Mouse (Mus musculus): ENCODE results near the gene Arsa. TPM values are rescaled to one million over a fixed set of nuclear protein-coding genes. Genes with fewer than 3 reads are reported as not detected.

Arsa gene
- polyA plus RNA-seq, 1 experiment = 42.5 TPM

- no peak overlapping the region for H3K27ac ChIP-seq (ENCODE audit: insufficient read depth, low read length)
- TF ChIP-seq CTCF (IDR thresholded peaks at IDR 0.05; ENCODE audit: borderline replicate concordance, insufficient read depth, low read length) (no peak), POLR2A (IDR thresholded peaks at IDR 0.05; ENCODE audit: low read depth, low read length) (no peak)
- peak overlapping the region; percentile 55 for H3K4me3 ChIP-seq (ENCODE audit: insufficient read depth, low read length)
- peaks cover 4% of the 10 kb centered on the region for H3K4me1 ChIP-seq (ENCODE audit: control insufficient read depth, insufficient read depth, low read length)
These were observed 2.0 kb downstream of the Arsa start for GRCm38 (mm10) chr15:89475293-89475600.

DNA sequence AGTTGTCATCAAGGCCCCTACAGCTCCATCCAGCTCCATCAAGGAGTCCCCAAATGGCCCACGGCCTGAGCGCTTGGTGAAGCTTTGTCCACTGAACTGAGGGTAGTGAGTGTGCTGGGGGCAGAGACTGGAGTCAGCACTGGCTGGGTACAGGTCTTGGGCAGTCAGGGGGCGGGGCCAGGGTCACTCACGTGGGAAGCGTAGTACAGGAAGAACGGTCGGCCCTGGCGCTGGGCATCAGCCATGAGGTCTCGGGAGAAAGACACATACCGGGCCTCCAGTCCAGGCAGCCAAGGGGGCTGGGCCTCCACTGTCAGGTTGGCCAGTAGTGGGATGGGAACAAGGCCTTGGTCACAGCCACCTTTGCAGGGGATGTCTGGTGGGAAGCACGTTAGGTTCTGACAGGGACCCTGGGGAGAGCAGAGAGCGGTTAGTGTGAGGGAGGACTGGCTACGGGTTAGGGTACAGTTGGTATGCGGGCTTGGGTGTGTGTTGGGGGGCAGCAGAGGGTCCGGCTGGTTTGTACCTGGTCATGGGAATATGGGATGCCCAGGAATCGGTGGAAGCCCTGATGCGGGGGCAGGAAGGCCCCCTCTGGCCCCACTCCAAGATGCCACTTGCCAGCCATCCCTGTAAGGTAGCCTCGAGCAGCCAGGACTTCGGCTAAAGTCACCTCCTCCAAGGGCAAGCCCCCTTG is 2.5 kb downstream of the Arsa start:
- no peak overlapping the region for H3K4me3 ChIP-seq (ENCODE audit: insufficient read depth, low read length)
- TF ChIP-seq POLR2A (IDR thresholded peaks at IDR 0.05; ENCODE audit: low read depth, low read length) (no peak), CTCF (IDR thresholded peaks at IDR 0.05; ENCODE audit: borderline replicate concordance, insufficient read depth, low read length) (no peak)
- H3K27ac ChIP-seq (ENCODE audit: insufficient read depth, low read length) = no peak overlapping the region
- H3K4me1 ChIP-seq (ENCODE audit: control insufficient read depth, insufficient read depth, low read length) = peaks cover 4% of the 10 kb centered on the region; the same call in 1 of the 2 replicates

DNA sequence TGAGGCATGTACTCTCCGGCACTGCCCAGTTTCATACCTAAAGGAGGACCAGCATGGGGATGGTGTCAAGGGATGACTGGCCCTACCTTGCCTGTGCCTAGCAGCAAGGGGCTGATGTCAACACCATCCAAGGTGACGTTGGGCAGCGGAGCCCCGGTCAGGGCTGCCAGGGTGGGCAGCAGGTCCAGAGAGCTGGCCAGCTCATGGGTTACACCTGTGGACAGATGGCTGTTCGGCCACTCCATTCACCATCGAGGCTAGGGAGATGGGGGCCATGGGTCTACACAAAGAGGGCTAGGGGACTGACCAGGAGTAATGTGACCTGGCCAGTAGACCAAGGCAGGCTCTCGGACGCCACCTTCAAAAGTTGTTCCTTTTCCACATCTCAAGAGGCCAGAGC is 3.3 kb downstream of the Arsa start:
- peaks cover 4% of the 10 kb centered on the region; the same call in 1 of the 2 replicates for H3K4me1 ChIP-seq (ENCODE audit: control insufficient read depth, insufficient read depth, low read length)

GRCm38 (mm10) chr15:89473370-89473769 is 3.9 kb downstream of the Arsa start:
- no peak overlapping the region for H3K27ac ChIP-seq (ENCODE audit: insufficient read depth, low read length)
- no peak overlapping the region for H3K4me3 ChIP-seq (ENCODE audit: insufficient read depth, low read length)
- peaks cover 4% of the 10 kb centered on the region; the same call in 1 of the 2 replicates for H3K4me1 ChIP-seq (ENCODE audit: control insufficient read depth, insufficient read depth, low read length)
- TF ChIP-seq CTCF (IDR thresholded peaks at IDR 0.05; ENCODE audit: borderline replicate concordance, insufficient read depth, low read length) (no peak), POLR2A (IDR thresholded peaks at IDR 0.05; ENCODE audit: low read depth, low read length) (no peak)

More for the DNA sequence above, 3.3 kb downstream of the Arsa start:
- Histone ChIP-seq H3K27ac (ENCODE audit: insufficient read depth, low read length) (no peak overlapping the region), H3K4me3 (ENCODE audit: insufficient read depth, low read length) (no peak overlapping the region)
- TF ChIP-seq CTCF (IDR thresholded peaks at IDR 0.05; ENCODE audit: borderline replicate concordance, insufficient read depth, low read length) (no peak), POLR2A (IDR thresholded peaks at IDR 0.05; ENCODE audit: low read depth, low read length) (no peak)

GRCm38 (mm10) chr15:89471476-89471875 is 5.7 kb downstream of the Arsa start:
- no peak overlapping the region for H3K27ac ChIP-seq (ENCODE audit: insufficient read depth, low read length)
- H3K4me1 ChIP-seq (ENCODE audit: control insufficient read depth, insufficient read depth, low read length) = no peaks in the 10 kb centered on the region
- no peak overlapping the region for H3K4me3 ChIP-seq (ENCODE audit: insufficient read depth, low read length)
- no peak for TF ChIP-seq CTCF (IDR thresholded peaks at IDR 0.05; ENCODE audit: borderline replicate concordance, insufficient read depth, low read length)

GRCm38 (mm10) chr15:89468577-89468976 is 8.6 kb downstream of the Arsa start:
- Histone ChIP-seq H3K4me3 (ENCODE audit: insufficient read depth, low read length) (no peak overlapping the region), H3K27ac (ENCODE audit: insufficient read depth, low read length) (no peak overlapping the region), H3K4me1 (ENCODE audit: control insufficient read depth, insufficient read depth, low read length) (no peaks in the 10 kb centered on the region)
- TF ChIP-seq CTCF (IDR thresholded peaks at IDR 0.05; ENCODE audit: borderline replicate concordance, insufficient read depth, low read length) (no peak), POLR2A (IDR thresholded peaks at IDR 0.05; ENCODE audit: low read depth, low read length) (no peak)

- H3K4me1 ChIP-seq (ENCODE audit: control insufficient read depth, insufficient read depth, low read length) = no peaks in the 10 kb centered on the region
- H3K4me3 ChIP-seq (ENCODE audit: insufficient read depth, low read length) = no peak overlapping the region
- TF ChIP-seq CTCF (IDR thresholded peaks at IDR 0.05; ENCODE audit: borderline replicate concordance, insufficient read depth, low read length) (no peak), POLR2A (IDR thresholded peaks at IDR 0.05; ENCODE audit: low read depth, low read length) (no peak)
- H3K27ac ChIP-seq (ENCODE audit: insufficient read depth, low read length) = no peak overlapping the region
These were observed 12.2 kb downstream of the Arsa start for GRCm38 (mm10) chr15:89465052-89465451.

- no peak for TF ChIP-seq POLR2A (IDR thresholded peaks at IDR 0.05; ENCODE audit: low read depth, low read length)
- no peaks in the 10 kb centered on the region for H3K4me1 ChIP-seq (ENCODE audit: control insufficient read depth, insufficient read depth, low read length)
- H3K27ac ChIP-seq (ENCODE audit: insufficient read depth, low read length) = no peak overlapping the region
- H3K4me3 ChIP-seq (ENCODE audit: insufficient read depth, low read length) = no peak overlapping the region
These were observed 13.6 kb downstream of the Arsa start for GRCm38 (mm10) chr15:89463334-89464235.

- H3K27ac ChIP-seq (ENCODE audit: insufficient read depth, low read length) = no peak overlapping the region
- no peak for TF ChIP-seq POLR2A (IDR thresholded peaks at IDR 0.05; ENCODE audit: low read depth, low read length)
- H3K4me3 ChIP-seq (ENCODE audit: insufficient read depth, low read length) = no peak overlapping the region
- no peaks in the 10 kb centered on the region for H3K4me1 ChIP-seq (ENCODE audit: control insufficient read depth, insufficient read depth, low read length)
These were observed 15.0 kb downstream of the Arsa start for GRCm38 (mm10) chr15:89462176-89462575.

- no peak for TF ChIP-seq CTCF (IDR thresholded peaks at IDR 0.05; ENCODE audit: borderline replicate concordance, insufficient read depth, low read length)
- TF ChIP-seq POLR2A (IDR thresholded peaks at IDR 0.05; ENCODE audit: low read depth, low read length) = no peak
- Histone ChIP-seq H3K27ac (ENCODE audit: insufficient read depth, low read length) (no peak overlapping the region), H3K4me1 (ENCODE audit: control insufficient read depth, insufficient read depth, low read length) (no peaks in the 10 kb centered on the region), H3K4me3 (ENCODE audit: insufficient read depth, low read length) (no peak overlapping the region)
These were observed 15.9 kb downstream of the Arsa start for GRCm38 (mm10) chr15:89461321-89461720.

Measured in embryonic fibroblast, embryonic 13.5 days (primary cell).